ENCODE assay signal across 13 mouse cellular contexts in genomic region chr1:119035301-119035700, GRCm38 (mm10). TPM values are rescaled to one million over a fixed set of nuclear protein-coding genes. Genes with fewer than 3 reads are reported as not detected.
DNase-seq lines count a peak whose midpoint lies in the region; ATAC-seq and TF ChIP-seq lines count a peak whose summit lies in the region.
"Had no signal": no experiment of that assay in that cellular context is flagged by ENCODE, and none has a peak within 500 bp of the region (broad histone marks: within the 10 kb centered on the region; RNA-seq: fewer than 3 reads in every experiment).

No protein-coding gene starts in this region.

- H3K9ac ChIP-seq in heart, postnatal 0 days (replicated peaks; ENCODE audit: low read depth, low read length) = no peak overlapping the region
- H3K9ac ChIP-seq in midbrain, embryonic 12.5 days (replicated peaks) = no peak overlapping the region
- H3K9ac ChIP-seq in midbrain, embryonic 11.5 days (ENCODE audit: low read length) = no peak overlapping the region
- H3K9ac ChIP-seq in limb, embryonic 12.5 days (replicated peaks) = no peak overlapping the region
- no peak overlapping the region for H3K9ac ChIP-seq in stomach, postnatal 0 days (ENCODE audit: low read length)
- H3K9ac ChIP-seq: hindbrain, embryonic 15.5 days had no signal

- H3K4me3 ChIP-seq in heart, postnatal 0 days (ENCODE audit: low read depth, low read length) = no peak overlapping the region
- H3K4me3 ChIP-seq in midbrain, embryonic 12.5 days = no peak overlapping the region
- H3K4me3 ChIP-seq in midbrain, embryonic 11.5 days (ENCODE audit: low read depth, low read length) = no peak overlapping the region
- H3K4me3 ChIP-seq in limb, embryonic 12.5 days (replicated peaks) = no peak overlapping the region
- H3K4me3 ChIP-seq in stomach, postnatal 0 days (ENCODE audit: low read depth, low read length) = no peak overlapping the region
- H3K4me3 ChIP-seq: hindbrain, embryonic 15.5 days had no signal

- peak; percentile 28 for DNase-seq in heart, postnatal 0 days (ENCODE audit: low spot score)
- no peak for DNase-seq in heart, postnatal 10 days
- no peak for DNase-seq in midbrain, embryonic 11.5 days (ENCODE audit: low spot score, missing footprints)
- DNase-seq in stomach, postnatal 0 days (ENCODE audit: low spot score) = no peak
- DNase-seq in layer of hippocampus, adult 8-10 months (ENCODE audit: low spot score in 2 of 2) = no peak
- DNase-seq in adrenal gland, adult 18-20 months (ENCODE audit: low spot score in 2 of 2) = no peak
- DNase-seq: adrenal gland, adult 8-10 months; heart, adult 11 months had no signal

- ATAC-seq in heart, postnatal 0 days (ENCODE audit: insufficient read depth, low read depth) = no peak
- ATAC-seq in midbrain, embryonic 12.5 days (ENCODE audit: low FRiP score, low read depth) = no peak
- no peak for ATAC-seq in midbrain, embryonic 11.5 days (ENCODE audit: low FRiP score)
- no peak for ATAC-seq in limb, embryonic 12.5 days (ENCODE audit: insufficient number of reproducible peaks, insufficient read depth, low FRiP score, low TSS enrichment, low read depth)
- no peak for ATAC-seq in stomach, postnatal 0 days (ENCODE audit: low FRiP score, low TSS enrichment)

- TF ChIP-seq EP300 in heart, postnatal 0 days (IDR thresholded peaks at IDR 0.05; ENCODE audit: low read depth) = no peak
- TF ChIP-seq EP300 in stomach, postnatal 0 days (optimal IDR thresholded peaks at IDR 0.05) = no peak

- H3K9me3 ChIP-seq in heart, postnatal 0 days (replicated peaks; ENCODE audit: control insufficient read depth, low read length) = no peaks in the 10 kb centered on the region
- no peaks in the 10 kb centered on the region for H3K9me3 ChIP-seq in midbrain, embryonic 12.5 days
- H3K9me3 ChIP-seq in midbrain, embryonic 11.5 days (ENCODE audit: control insufficient read depth, low read length) = no peaks in the 10 kb centered on the region
- no peaks in the 10 kb centered on the region for H3K9me3 ChIP-seq in limb, embryonic 12.5 days
- H3K9me3 ChIP-seq in stomach, postnatal 0 days (ENCODE audit: control insufficient read depth, low read length) = no peaks in the 10 kb centered on the region
- H3K9me3 ChIP-seq: hindbrain, embryonic 15.5 days had no signal

- intact Hi-C loops in heart, postnatal 10 days (cut with DNase I) = no loop called here

- no peaks in the 10 kb centered on the region for H3K36me3 ChIP-seq in heart, postnatal 0 days (replicated peaks; ENCODE audit: control insufficient read depth, insufficient read depth, low read length)
- 0 out of 2 replicates have a peak, but pooled peaks cover 3% of the 10 kb centered on the region for H3K36me3 ChIP-seq in midbrain, embryonic 12.5 days
- H3K36me3 ChIP-seq in midbrain, embryonic 11.5 days (ENCODE audit: control insufficient read depth, insufficient read depth, low read length) = no peaks in the 10 kb centered on the region; the same call in 1 of the 2 replicates
- peaks cover 25% of the 10 kb centered on the region for H3K36me3 ChIP-seq in limb, embryonic 12.5 days
- H3K36me3 ChIP-seq in stomach, postnatal 0 days (ENCODE audit: control insufficient read depth, insufficient read depth, low read length) = no peaks in the 10 kb centered on the region
- H3K36me3 ChIP-seq: hindbrain, embryonic 15.5 days had no signal

- H3K4me1 ChIP-seq in heart, postnatal 0 days (ENCODE audit: control insufficient read depth, insufficient read depth) = 0 out of 2 replicates have a peak, but pooled peaks cover 7% of the 10 kb centered on the region
- peaks cover 42% of the 10 kb centered on the region for H3K4me1 ChIP-seq in midbrain, embryonic 12.5 days
- H3K4me1 ChIP-seq in midbrain, embryonic 11.5 days (ENCODE audit: control insufficient read depth, insufficient read depth, low read length) = peaks cover 27% of the 10 kb centered on the region
- H3K4me1 ChIP-seq in limb, embryonic 12.5 days (replicated peaks) = peaks cover 48% of the 10 kb centered on the region
- peaks cover 7% of the 10 kb centered on the region; the same call in 1 of the 2 replicates for H3K4me1 ChIP-seq in stomach, postnatal 0 days (replicated peaks; ENCODE audit: control insufficient read depth, insufficient read depth)

- no peak for TF ChIP-seq CTCF in heart, postnatal 0 days (IDR thresholded peaks at IDR 0.05; ENCODE audit: low read depth)
- TF ChIP-seq CTCF in stomach, postnatal 0 days (IDR thresholded peaks at IDR 0.05; ENCODE audit: low read depth) = no peak

- no peaks in the 10 kb centered on the region for H3K27me3 ChIP-seq in heart, postnatal 0 days (ENCODE audit: control insufficient read depth, insufficient read depth, low read length)
- H3K27me3 ChIP-seq in midbrain, embryonic 12.5 days = no peaks in the 10 kb centered on the region
- H3K27me3 ChIP-seq in midbrain, embryonic 11.5 days (ENCODE audit: control insufficient read depth, insufficient read depth, low read length) = no peaks in the 10 kb centered on the region
- H3K27me3 ChIP-seq in limb, embryonic 12.5 days = no peaks in the 10 kb centered on the region
- no peaks in the 10 kb centered on the region for H3K27me3 ChIP-seq in stomach, postnatal 0 days (ENCODE audit: control insufficient read depth, insufficient read depth, low read length)
- H3K27me3 ChIP-seq: hindbrain, embryonic 15.5 days had no signal

- H3K4me2 ChIP-seq in heart, postnatal 0 days (ENCODE audit: low read depth, low read length) = no peak overlapping the region
- H3K4me2 ChIP-seq in midbrain, embryonic 12.5 days (replicated peaks) = no peak overlapping the region
- no peak overlapping the region for H3K4me2 ChIP-seq in midbrain, embryonic 11.5 days
- peak overlapping the region; percentile 19; the same call in 1 of the 2 replicates for H3K4me2 ChIP-seq in limb, embryonic 12.5 days
- H3K4me2 ChIP-seq in stomach, postnatal 0 days (replicated peaks; ENCODE audit: low read depth) = no peak overlapping the region
- H3K4me2 ChIP-seq: hindbrain, embryonic 15.5 days; liver, embryonic 11.5 days had no signal

- 62% methylated on average over 9 of the region's 9 CpGs for WGBS in heart, postnatal 0 days
- 63% methylated on average over 9 of the region's 9 CpGs for WGBS in midbrain, embryonic 12.5 days
- WGBS in midbrain, embryonic 11.5 days = 60% methylated on average over 9 of the region's 9 CpGs
- 30% methylated on average over 9 of the region's 9 CpGs for WGBS in limb, embryonic 12.5 days
- WGBS in stomach, postnatal 0 days = 45% methylated on average over 9 of the region's 9 CpGs

- H3K27ac ChIP-seq in heart, postnatal 0 days (ENCODE audit: low read depth) = no peak overlapping the region
- peak overlapping the region; percentile 79; the same call in 1 of the 2 replicates for H3K27ac ChIP-seq in midbrain, embryonic 12.5 days (replicated peaks)
- H3K27ac ChIP-seq in midbrain, embryonic 11.5 days (ENCODE audit: low read depth, low read length) = no peak overlapping the region
- peak overlapping the region; percentile 96; the same call in 1 of the 2 replicates for H3K27ac ChIP-seq in limb, embryonic 12.5 days
- H3K27ac ChIP-seq in stomach, postnatal 0 days (replicated peaks) = 0 out of 2 replicates have a peak overlapping the region, but pooled peaks have one; percentile 18

RNA-seq across cellular contexts. Expression of gene Gli2, which starts 18.1 kb away (rescaled TPM):
- 5.2 and 14.7 TPM in 2 replicates for total RNA-seq in heart, postnatal 0 days (2014; rRNA removed; ENCODE audit: low replicate concordance)
- 0.60 and 0.93 TPM in 2 replicates for polyA plus RNA-seq in heart, postnatal 0 days (2015; fragmentation: Nextera tagmentation; extraction: Ambion mirVana)
- 1 to 10 TPM; 3.8 to 4.2 TPM for total RNA-seq in heart, postnatal 10 days (2021)
- polyA plus RNA-seq in midbrain, embryonic 12.5 days (2016; fragmentation: Nextera tagmentation; extraction: Ambion mirVana) = 8.6 and 9.6 TPM in 2 replicates
- 8.2 and 9.0 TPM in 2 replicates for polyA plus RNA-seq in midbrain, embryonic 11.5 days (2014; fragmentation: Nextera tagmentation; extraction: Ambion mirVana)
- 14.2 and 18.2 TPM in 2 replicates for polyA plus RNA-seq in limb, embryonic 12.5 days (2016; fragmentation: Nextera tagmentation; extraction: Ambion mirVana)
- 1.8 and 2.0 TPM in 2 replicates for polyA plus RNA-seq in stomach, postnatal 0 days (2015; fragmentation: Nextera tagmentation; extraction: Ambion mirVana)
- 1 to 10 TPM; 3.7 to 7.0 (median 5.0) TPM for total RNA-seq in layer of hippocampus, adult 8-10 months (2022)
- total RNA-seq in adrenal gland, adult 18-20 months (2021) = 1 to 10 TPM in 1 of 2 experiments, under 1 TPM in 1; 0.53 to 1.1 TPM
- total RNA-seq: common myeloid progenitor, adult 5-6 weeks had no signal

Comparison
In these comparisons a context has a peak if more than half of its experiments do, and no peak if none do; other contexts are left out.
1. H3K27ac ChIP-seq: peak in midbrain, embryonic 12.5 days (single experiment), limb, embryonic 12.5 days (single experiment) and stomach, postnatal 0 days (single experiment); none in heart, postnatal 0 days (single experiment) and midbrain, embryonic 11.5 days (single experiment).